Mouse (Mus musculus) MEL (cell line): ENCODE measurements around the gene Fcer1g. TPM values are rescaled to one million over a fixed set of nuclear protein-coding genes. Genes with fewer than 3 reads are reported as not detected.

Source experiments
- DNase-seq: peaks from one replicate; pipeline ENCODE4 v3.0.0; 2011; ENCODE audit warnings: low read depth, low spot score
- H3K27ac ChIP-seq: 2 replicates; pipeline ENCODE4 v1.5.1; 2012; ENCODE audit warnings: low read depth, mild to moderate bottlenecking, control low read depth, low read length, moderate library complexity; ENCODE audit not compliant: control insufficient read depth
- H3K27me3 ChIP-seq, 2 experiments: fragments of 150-350 bp in 1 of 2; sonication (generic) in 1 of 2; 2 replicates each; pipeline ENCODE4 v1.6.1; 2012; ENCODE audit warnings: low read length in 2 of 2, mild to moderate bottlenecking in 2 of 2, improper control_type of control experiment in 1 of 2, moderate library complexity in 1 of 2; ENCODE audit not compliant: insufficient read depth in 2 of 2, control insufficient read depth in 1 of 2
- H3K36me3 ChIP-seq, 2 experiments: 2 replicates each; pipeline ENCODE4 v1.6.1; 2012 to 2014; ENCODE audit warnings: low read length in 2 of 2, improper control_type of control experiment in 1 of 2, inconsistent platforms in 1 of 2, mild to moderate bottlenecking in 1 of 2; ENCODE audit not compliant: insufficient read depth in 2 of 2, control insufficient read depth in 1 of 2
- H3K4me1 ChIP-seq, 2 experiments: fragments of 150-350 bp in 1 of 2; sonication (generic) in 1 of 2; 2 replicates each; pipeline ENCODE4 v1.6.1; 2012; ENCODE audit warnings: low read length in 2 of 2, improper control_type of control experiment in 1 of 2, mild to moderate bottlenecking in 1 of 2; ENCODE audit not compliant: insufficient read depth in 2 of 2, control insufficient read depth in 1 of 2
- H3K4me3 ChIP-seq, 2 experiments: fragments of 150-350 bp in 1 of 2; sonication (generic) in 1 of 2; 2 replicates each; pipeline ENCODE4 v1.5.1; 2012; ENCODE audit warnings: low read depth in 2 of 2, low read length in 2 of 2, mild to moderate bottlenecking in 2 of 2, moderate library complexity in 2 of 2, control low read depth in 1 of 2, improper control_type of control experiment in 1 of 2; ENCODE audit not compliant: control insufficient read depth in 1 of 2, insufficient read depth in 1 of 2
- H3K79me2 ChIP-seq: 2 replicates; pipeline ENCODE4 v1.6.1; 2012; ENCODE audit warnings: mild to moderate bottlenecking, low read length, moderate library complexity; ENCODE audit not compliant: control insufficient read depth, poor library complexity, insufficient read depth
- H3K9ac ChIP-seq: 2 replicates; pipeline ENCODE4 v1.6.1; 2012; ENCODE audit warnings: low read depth, mild to moderate bottlenecking, control low read depth, low read length, moderate library complexity; ENCODE audit not compliant: control insufficient read depth, poor library complexity, severe bottlenecking
- H3K9me3 ChIP-seq: fragments of 150-350 bp; sonication (generic); replicated peaks from 2 replicates; pipeline ENCODE4 v1.6.1; 2012; ENCODE audit warnings: mild to moderate bottlenecking, low read length, improper control_type of control experiment, moderate library complexity; ENCODE audit not compliant: insufficient read depth
- BHLHE40 ChIP-seq: IDR thresholded peaks from 2 replicates; pipeline ENCODE4 v1.6.1; 2012; ENCODE audit warnings: low read depth, mild to moderate bottlenecking, inconsistent platforms, low read length, improper control_type of control experiment, borderline replicate concordance
- CHD1 ChIP-seq: IDR thresholded peaks from 2 replicates; pipeline ENCODE4 v1.6.1; 2012; ENCODE audit warnings: low read depth, mild to moderate bottlenecking, inconsistent platforms, low read length, improper control_type of control experiment
- CHD2 ChIP-seq: IDR thresholded peaks from 2 replicates; pipeline ENCODE4 v1.6.1; 2011; ENCODE audit warnings: low read length, improper control_type of control experiment
- CTCF ChIP-seq, 3 experiments: IDR thresholded peaks in 2 of 3; conservative IDR thresholded peaks in 1 of 3; 2 replicates each; pipeline ENCODE4 v1.5.1; 2011 to 2012; ENCODE audit warnings: low read length in 3 of 3, low read depth in 2 of 3, mild to moderate bottlenecking in 2 of 3, improper control_type of control experiment in 1 of 3, inconsistent platforms in 1 of 3, mixed read lengths in 1 of 3, moderate library complexity in 1 of 3; ENCODE audit not compliant: control insufficient read depth in 1 of 3, insufficient read depth in 1 of 3, poor library complexity in 1 of 3, severe bottlenecking in 1 of 3
- E2F4 ChIP-seq: IDR thresholded peaks from 2 replicates; pipeline ENCODE4 v1.6.1; 2011; ENCODE audit warnings: low read depth, low read length, improper control_type of control experiment, borderline replicate concordance
- EP300 ChIP-seq, 2 experiments: IDR thresholded peaks; 2 replicates each; pipeline ENCODE4 v1.6.1; 2011; ENCODE audit warnings: improper control_type of control experiment in 2 of 2, low read length in 2 of 2, low read depth in 1 of 2, mild to moderate bottlenecking in 1 of 2
- ETS1 ChIP-seq: IDR thresholded peaks from 2 replicates; pipeline ENCODE4 v1.6.1; 2012; ENCODE audit warnings: low read depth, mild to moderate bottlenecking, inconsistent platforms, low read length, improper control_type of control experiment, moderate library complexity
- GATA1 ChIP-seq: IDR thresholded peaks from 2 replicates; pipeline ENCODE4 v1.6.1; 2011; ENCODE audit warnings: low read depth, low read length, improper control_type of control experiment
- JUND ChIP-seq: IDR thresholded peaks from 2 replicates; pipeline ENCODE4 v1.6.1; 2011; ENCODE audit warnings: low read depth, mild to moderate bottlenecking, improper control_type of control experiment, low read length
- MAFK ChIP-seq: IDR thresholded peaks from 2 replicates; pipeline ENCODE4 v1.6.1; 2011; ENCODE audit warnings: low read depth, mild to moderate bottlenecking, low read length, improper control_type of control experiment, borderline replicate concordance
- MAX ChIP-seq: IDR thresholded peaks from 2 replicates; pipeline ENCODE4 v1.6.1; 2011; ENCODE audit warnings: low read length, improper control_type of control experiment
- MAZ ChIP-seq: IDR thresholded peaks from 2 replicates; pipeline ENCODE4 v1.6.1; 2012; ENCODE audit warnings: low read depth, mild to moderate bottlenecking, inconsistent platforms, low read length, improper control_type of control experiment
- MEF2A ChIP-seq: IDR thresholded peaks from 2 replicates; pipeline ENCODE4 v1.6.1; 2014; ENCODE audit warnings: low read depth, mild to moderate bottlenecking, inconsistent platforms, low read length, improper control_type of control experiment; ENCODE audit not compliant: poor library complexity, insufficient replicate concordance, severe bottlenecking; ENCODE audit errors: extremely low read depth
- MYB ChIP-seq: IDR thresholded peaks from 2 replicates; pipeline ENCODE4 v1.6.1; 2011; ENCODE audit warnings: mild to moderate bottlenecking, low read depth, low read length, improper control_type of control experiment
- MYC ChIP-seq: IDR thresholded peaks from 2 replicates; pipeline ENCODE4 v1.6.1; 2011; ENCODE audit warnings: low read depth, mild to moderate bottlenecking, low read length, improper control_type of control experiment, moderate library complexity
- POLR2A ChIP-seq, 2 experiments: IDR thresholded peaks; 2 replicates each; pipeline ENCODE4 v1.6.1; 2011 to 2012; ENCODE audit warnings: low read length in 2 of 2, mild to moderate bottlenecking in 2 of 2, control low read depth in 1 of 2, improper control_type of control experiment in 1 of 2, low read depth in 1 of 2, moderate library complexity in 1 of 2; ENCODE audit not compliant: control insufficient read depth in 1 of 2, insufficient read depth in 1 of 2, poor library complexity in 1 of 2
- POLR2AphosphoS5 ChIP-seq: IDR thresholded peaks from 2 replicates; pipeline ENCODE4 v1.6.1; 2012; ENCODE audit warnings: low read depth, borderline replicate concordance, mild to moderate bottlenecking, inconsistent platforms, low read length, moderate library complexity, mixed read lengths
- RAD21 ChIP-seq: IDR thresholded peaks from 2 replicates; pipeline ENCODE4 v1.6.1; 2011; ENCODE audit warnings: mild to moderate bottlenecking, low read depth, low read length, improper control_type of control experiment
- RCOR1 ChIP-seq: IDR thresholded peaks from 2 replicates; pipeline ENCODE4 v1.6.1; 2012; ENCODE audit warnings: low read depth, mild to moderate bottlenecking, inconsistent platforms, low read length, improper control_type of control experiment
- SIN3A ChIP-seq: IDR thresholded peaks from 2 replicates; pipeline ENCODE4 v1.6.1; 2012; ENCODE audit warnings: low read length, improper control_type of control experiment, inconsistent platforms
- SMC3 ChIP-seq: IDR thresholded peaks from 2 replicates; pipeline ENCODE4 v1.6.1; 2011; ENCODE audit warnings: low read depth, low read length, improper control_type of control experiment
- TAL1 ChIP-seq: IDR thresholded peaks from 2 replicates; pipeline ENCODE4 v1.6.1; 2012; ENCODE audit warnings: mild to moderate bottlenecking, inconsistent platforms, low read length, moderate library complexity, mixed read lengths
- TBP ChIP-seq: IDR thresholded peaks from 2 replicates; pipeline ENCODE4 v1.8.0; 2011; ENCODE audit warnings: low read depth, low read length, improper control_type of control experiment
- TCF12 ChIP-seq: IDR thresholded peaks from 2 replicates; pipeline ENCODE4 v1.6.1; 2014; ENCODE audit warnings: low read depth, mild to moderate bottlenecking, inconsistent platforms, low read length, improper control_type of control experiment, moderate library complexity
- UBTF ChIP-seq: IDR thresholded peaks from 2 replicates; pipeline ENCODE4 v1.6.1; 2012; ENCODE audit warnings: low read depth, mild to moderate bottlenecking, inconsistent platforms, low read length, improper control_type of control experiment, moderate library complexity, borderline replicate concordance; ENCODE audit not compliant: insufficient read depth
- USF1 ChIP-seq: IDR thresholded peaks from 2 replicates; pipeline ENCODE4 v1.6.1; 2014; ENCODE audit warnings: low read depth, mild to moderate bottlenecking, inconsistent platforms, low read length, improper control_type of control experiment, moderate library complexity
- ZC3H11A ChIP-seq: IDR thresholded peaks from 2 replicates; pipeline ENCODE4 v1.6.1; 2012; ENCODE audit warnings: low read depth, mild to moderate bottlenecking, inconsistent platforms, low read length, improper control_type of control experiment
- ZKSCAN1 ChIP-seq: IDR thresholded peaks from 2 replicates; pipeline ENCODE4 v1.6.1; 2012; ENCODE audit warnings: low read depth, mild to moderate bottlenecking, inconsistent platforms, low read length, improper control_type of control experiment, moderate library complexity
- ZMIZ1 ChIP-seq: IDR thresholded peaks from 2 replicates; pipeline ENCODE4 v1.6.1; 2012; ENCODE audit warnings: low read depth, mild to moderate bottlenecking, inconsistent platforms, low read length, improper control_type of control experiment, moderate library complexity
- ZNF384 ChIP-seq: IDR thresholded peaks from 2 replicates; pipeline ENCODE4 v1.6.1; 2012; ENCODE audit warnings: low read depth, mild to moderate bottlenecking, inconsistent platforms, low read length, improper control_type of control experiment
- polyA plus RNA-seq, 2 experiments: library from polyadenylated mRNA; stranded (reverse) in 1 of 2; unstranded in 1 of 2; fragments of >175 nt in 1 of 2; fragments of >200 nt in 1 of 2; gene quantifications; 2 replicates each; pipeline versions ENCODE4 v1.2.1 to v1.2.4; 2012; ENCODE audit warnings: low replicate concordance in 2 of 2, low read depth in 1 of 2; ENCODE audit not compliant: insufficient read length in 2 of 2, insufficient read depth in 1 of 2, missing spikeins in 1 of 2
- total RNA-seq: library from RNA; depleted of rRNA; stranded (reverse); fragments of 300-350 nt; gene quantifications from 2 replicates; pipeline ENCODE4 v1.2.3, GENCODE M21; 2012

Fcer1g gene
- total and polyA plus RNA-seq, 3 experiments, result 0.62 to 1.1 TPM; not detected in 1

- H3K4me3 ChIP-seq, result no peak overlapping the region
- H3K9me3 ChIP-seq, result no peaks in the 10 kb centered on the region
- no peak for DNase-seq
- H3K27me3 ChIP-seq, result no peaks in the 10 kb centered on the region
- H3K9ac ChIP-seq, result no peak overlapping the region
- H3K79me2 ChIP-seq, result no peaks in the 10 kb centered on the region
- TF ChIP-seq ZKSCAN1, result no peak
- TF ChIP-seq CTCF (IDR thresholded peaks at IDR 0.05 in 2 of 3, conservative IDR thresholded peaks at IDR 0.05 in 1 of 3; ENCODE audit: control insufficient read depth in 1 of 3, insufficient read depth in 1 of 3, low read depth in 2 of 3, low read length in 3 of 3, poor library complexity in 1 of 3, severe bottlenecking in 1 of 3), result no peak
- no peak for TF ChIP-seq TBP
- no peak for TF ChIP-seq MYB
- no peak for TF ChIP-seq ZMIZ1
- no peak for TF ChIP-seq POLR2A (IDR thresholded peaks at IDR 0.05; ENCODE audit: control insufficient read depth in 1 of 2, insufficient read depth in 1 of 2, low read depth in 1 of 2, low read length in 2 of 2, poor library complexity in 1 of 2)
- TF ChIP-seq POLR2AphosphoS5, result no peak
- no peak for TF ChIP-seq MYC
- no peak for TF ChIP-seq EP300 (IDR thresholded peaks at IDR 0.05; ENCODE audit: low read depth in 1 of 2, low read length in 2 of 2)
- no peak for TF ChIP-seq UBTF
- TF ChIP-seq MEF2A, result no peak
- no peak for TF ChIP-seq TAL1
- TF ChIP-seq RAD21, result no peak
- no peak for TF ChIP-seq ETS1
- TF ChIP-seq BHLHE40, result no peak
- no peak for TF ChIP-seq SMC3
- TF ChIP-seq MAX, result no peak
- H3K36me3 ChIP-seq, result peaks cover 0 to 4% of the 10 kb centered on the region in 2 experiments; a peak in 2 of 4 replicates
- H3K27ac ChIP-seq, result no peak overlapping the region
- peaks cover 0 to 6% of the 10 kb centered on the region in 2 experiments; a peak in 3 of 4 replicates for H3K4me1 ChIP-seq
These were observed 6.3 kb downstream of the Fcer1g start for GRCm38 (mm10) chr1:171227879-171228278.

GRCm38 (mm10) chr1:171226780-171227179 is 7.4 kb downstream of the Fcer1g start:
- TF ChIP-seq ZC3H11A (no peak), SIN3A (no peak), TCF12 (no peak), GATA1 (no peak), POLR2AphosphoS5 (no peak), MAFK (no peak), CHD2 (no peak), CHD1 (no peak), POLR2A (IDR thresholded peaks at IDR 0.05; ENCODE audit: control insufficient read depth in 1 of 2, insufficient read depth in 1 of 2, low read depth in 1 of 2, low read length in 2 of 2, poor library complexity in 1 of 2) (no peak), ZNF384 (no peak), USF1 (no peak), CTCF (IDR thresholded peaks at IDR 0.05 in 2 of 3, conservative IDR thresholded peaks at IDR 0.05 in 1 of 3; ENCODE audit: control insufficient read depth in 1 of 3, insufficient read depth in 1 of 3, low read depth in 2 of 3, low read length in 3 of 3, poor library complexity in 1 of 3, severe bottlenecking in 1 of 3) (no peak), JUND (no peak), ZMIZ1 (no peak), SMC3 (no peak), TBP (no peak), E2F4 (no peak), RCOR1 (no peak), TAL1 (no peak), MAZ (no peak)
- TF ChIP-seq, all 39 proteins: peak for 0
- H3K4me1 ChIP-seq, result peaks cover 0 to 3% of the 10 kb centered on the region in 2 experiments; a peak in 1 of 4 replicates
- H3K27me3 ChIP-seq, result no peaks in the 10 kb centered on the region
- H3K9me3 ChIP-seq, result no peaks in the 10 kb centered on the region
- no peak overlapping the region for H3K27ac ChIP-seq
- H3K4me3 ChIP-seq, result no peak overlapping the region
- H3K79me2 ChIP-seq, result peaks cover 2% of the 10 kb centered on the region; the same call in 1 of the 2 replicates
- no peak overlapping the region for H3K9ac ChIP-seq
- DNase-seq, result no peak
- H3K36me3 ChIP-seq, result peaks cover 0 to 3% of the 10 kb centered on the region in 2 experiments; a peak in 2 of 4 replicates
